Mouse (Mus musculus) liver (tissue): ENCODE data around the gene Atp11c.

Source experiments
- DNase-seq: peaks from one replicate; pipeline ENCODE4 v3.0.0-alpha.2; 2020; ENCODE audit warnings: mixed read lengths

The Atp11c gene

GRCm38 (mm10) chrX:60381711-60382110 lies 210.8 kb downstream of the Atp11c start:
- no peak for DNase-seq

- no peak for DNase-seq
These were observed 212.1 kb downstream of the Atp11c start for GRCm38 (mm10) chrX:60380386-60380785.

- no peak for DNase-seq
These were observed 243.8 kb downstream of the Atp11c start for GRCm38 (mm10) chrX:60348741-60349140.

- DNase-seq = no peak
These were observed 247.1 kb downstream of the Atp11c start for GRCm38 (mm10) chrX:60345447-60345846.

GRCm38 (mm10) chrX:60344991-60345390 lies 247.5 kb downstream of the Atp11c start:
- DNase-seq = no peak

- DNase-seq = no peak
These were observed 262.8 kb downstream of the Atp11c start for GRCm38 (mm10) chrX:60329735-60330134.

GRCm38 (mm10) chrX:60321321-60321720 lies 271.2 kb downstream of the Atp11c start:
- DNase-seq = no peak

GRCm38 (mm10) chrX:60317661-60318060 lies 274.8 kb downstream of the Atp11c start:
- DNase-seq = no peak

- DNase-seq = no peak
These were observed 300.2 kb downstream of the Atp11c start for GRCm38 (mm10) chrX:60292335-60292734.

GRCm38 (mm10) chrX:60255346-60255745 lies 337.2 kb downstream of the Atp11c start:
- DNase-seq = no peak

GRCm38 (mm10) chrX:60187726-60188125 lies 404.8 kb downstream of the Atp11c start:
- DNase-seq = no peak

GRCm38 (mm10) chrX:60182611-60183010 lies 409.9 kb downstream of the Atp11c start:
- no peak for DNase-seq

GRCm38 (mm10) chrX:60178744-60179458 lies 413.6 kb downstream of the Atp11c start, which contains the start of gene Mcf2:
TSS of gene Mcf2 (minus strand) at chrX:60179089.
- DNase-seq = no peak

GRCm38 (mm10) chrX:60178025-60178743 lies 414.3 kb downstream of the Atp11c start:
- DNase-seq = no peak
